Mouse (Mus musculus): ENCODE data around the gene Cxcl14. TPM values are rescaled to one million over a fixed set of nuclear protein-coding genes. Genes with fewer than 3 reads are reported as not detected.

Cxcl14 gene
- total RNA-seq, 2 experiments from 2014 or later, result 81.4 to 86.1 TPM

DNA sequence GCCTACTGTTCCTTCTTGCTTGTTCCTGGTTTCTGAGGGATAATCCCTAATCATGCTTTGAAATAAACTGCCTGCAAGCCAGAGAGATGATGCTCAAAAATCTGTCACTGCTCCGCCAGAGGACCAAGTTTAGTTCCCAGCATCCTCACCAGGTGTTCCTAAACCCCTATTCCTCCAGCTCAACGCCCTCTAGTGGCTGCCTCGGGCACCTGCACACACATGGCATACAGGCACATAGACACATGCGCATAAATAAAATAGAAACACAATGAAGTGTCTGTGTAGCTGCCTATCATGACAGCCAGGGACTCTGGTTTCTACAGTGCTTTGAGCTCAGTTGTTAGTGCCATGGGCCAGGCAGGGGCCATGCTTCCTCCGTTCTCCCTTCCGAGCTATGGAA is 6.4 kb downstream of the Cxcl14 start:
- no peak for DNase-seq (ENCODE audit: low spot score in 2 of 2)

DNA sequence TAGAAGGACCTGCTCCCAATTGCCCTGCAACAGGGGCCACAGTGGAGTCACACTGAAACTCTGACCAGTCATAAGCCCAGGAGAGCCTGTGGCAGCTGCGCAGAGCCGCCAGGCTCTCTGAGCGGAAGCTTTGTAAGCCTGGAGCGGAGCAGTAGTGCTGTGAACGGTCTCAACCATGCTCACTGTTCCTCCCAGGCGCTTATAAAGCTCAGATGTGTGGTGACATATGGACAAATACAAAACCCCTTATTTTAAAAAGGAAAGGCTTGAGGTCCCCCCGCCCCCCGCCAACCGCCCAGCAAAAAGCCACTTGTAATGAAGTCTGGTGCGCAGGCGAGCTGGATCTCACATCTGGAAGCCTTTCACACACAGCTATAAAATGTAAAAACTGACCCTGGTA is 7.1 kb downstream of the Cxcl14 start:
- no peak for DNase-seq (ENCODE audit: low spot score in 2 of 2)

DNA sequence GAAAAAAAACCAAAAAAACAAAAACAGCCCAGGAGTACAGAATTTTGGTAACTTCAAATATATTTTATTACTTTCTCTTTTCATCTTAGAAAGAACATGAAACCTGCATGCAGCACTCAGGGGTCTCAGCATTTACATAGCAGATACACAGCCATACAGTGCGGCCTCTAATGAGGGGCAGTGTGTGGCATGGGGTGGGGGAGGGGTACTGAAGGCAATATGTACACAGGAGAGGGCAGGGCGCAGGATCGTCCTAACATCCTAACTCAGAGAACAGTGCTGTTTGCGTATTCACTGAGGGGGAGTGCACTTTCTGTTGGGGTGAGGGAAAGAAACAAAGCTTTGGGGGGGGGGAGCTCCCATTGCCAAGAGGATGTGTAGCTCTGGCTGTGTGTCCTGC is 7.8 kb downstream of the Cxcl14 start:
- DNase-seq (ENCODE audit: low spot score in 2 of 2), result no peak

DNA sequence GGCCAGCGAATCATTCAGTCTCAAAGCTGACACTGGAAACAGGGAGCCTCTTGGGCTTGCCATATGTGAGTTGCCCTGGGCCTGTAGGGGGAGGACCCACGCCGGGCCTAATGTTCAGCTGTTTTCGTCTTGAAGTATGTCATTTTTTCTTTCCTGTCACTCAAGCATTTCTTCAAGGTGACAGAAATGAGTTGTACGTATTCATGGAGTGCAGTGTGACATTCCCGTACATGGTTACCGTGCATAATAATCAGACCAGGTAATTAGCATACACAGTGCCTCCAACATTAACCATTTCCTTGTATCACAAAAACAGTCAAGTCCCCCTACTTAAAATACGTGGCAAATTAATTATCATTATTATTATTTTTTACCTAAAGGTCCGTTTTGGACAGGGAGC is 9.3 kb downstream of the Cxcl14 start:
- no peak for DNase-seq (ENCODE audit: low spot score in 2 of 2)

DNA sequence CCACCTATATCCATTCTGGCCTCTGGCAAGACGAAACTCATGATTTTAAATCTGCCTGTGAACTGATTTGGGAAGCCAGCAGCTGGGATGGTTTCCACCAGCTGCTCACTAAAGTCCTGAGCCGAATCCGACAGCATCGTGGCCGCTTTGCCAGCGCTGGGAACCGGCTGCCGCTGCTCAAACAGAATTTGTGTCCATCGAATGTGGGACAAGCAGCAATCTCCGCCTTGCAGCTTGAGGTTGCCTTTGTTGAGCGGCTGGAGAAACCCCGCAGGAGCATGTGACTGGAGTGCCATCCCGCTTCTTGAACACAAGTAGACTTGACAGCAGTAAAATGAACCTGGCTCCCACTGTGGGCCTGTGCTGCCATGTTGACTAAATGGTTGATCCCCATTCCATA is 13.0 kb downstream of the Cxcl14 start:
- no peak for DNase-seq (ENCODE audit: low spot score in 2 of 2)

DNA sequence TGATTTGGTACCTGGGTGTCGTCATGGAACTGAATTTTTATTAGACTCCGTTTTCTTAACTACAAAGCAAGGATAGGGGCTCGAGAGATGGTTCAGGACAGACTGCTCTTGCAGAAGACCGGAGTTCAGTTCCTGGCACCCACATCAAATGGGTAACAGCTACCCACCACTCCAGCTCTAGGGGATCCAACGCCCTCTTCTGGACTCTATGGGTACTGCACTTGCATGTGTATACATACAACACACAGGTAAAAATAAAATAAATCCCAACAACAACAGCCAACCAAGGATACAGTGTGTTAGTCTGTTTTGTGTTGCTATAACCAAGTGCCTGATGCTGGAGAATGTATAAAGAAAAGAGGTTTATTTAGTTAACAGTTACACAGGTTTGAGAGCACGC is 16.0 kb downstream of the Cxcl14 start:
- DNase-seq (ENCODE audit: low spot score in 2 of 2), result no peak

DNA sequence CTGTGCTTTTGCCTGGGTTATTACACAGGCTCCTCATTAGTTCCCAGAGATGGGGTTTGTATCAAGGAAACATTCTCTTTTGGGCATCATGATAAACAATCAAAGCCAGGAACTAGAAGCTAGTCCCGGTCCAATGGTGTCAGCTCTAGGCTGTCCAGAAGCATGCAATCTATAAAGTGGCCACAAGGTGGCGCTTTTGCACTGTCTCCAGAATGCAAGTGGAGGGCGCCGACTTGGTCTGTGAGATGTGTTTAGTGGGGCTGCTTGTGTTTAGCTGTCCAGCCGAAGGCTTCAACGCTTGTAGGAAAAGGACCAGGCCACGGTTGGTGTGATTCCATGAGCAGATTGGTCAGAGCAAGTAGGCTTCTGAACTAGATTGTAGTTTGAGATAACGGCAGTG is 16.9 kb downstream of the Cxcl14 start:
- peak; percentile 93 to 95 for DNase-seq (ENCODE audit: low spot score in 2 of 2)

DNA sequence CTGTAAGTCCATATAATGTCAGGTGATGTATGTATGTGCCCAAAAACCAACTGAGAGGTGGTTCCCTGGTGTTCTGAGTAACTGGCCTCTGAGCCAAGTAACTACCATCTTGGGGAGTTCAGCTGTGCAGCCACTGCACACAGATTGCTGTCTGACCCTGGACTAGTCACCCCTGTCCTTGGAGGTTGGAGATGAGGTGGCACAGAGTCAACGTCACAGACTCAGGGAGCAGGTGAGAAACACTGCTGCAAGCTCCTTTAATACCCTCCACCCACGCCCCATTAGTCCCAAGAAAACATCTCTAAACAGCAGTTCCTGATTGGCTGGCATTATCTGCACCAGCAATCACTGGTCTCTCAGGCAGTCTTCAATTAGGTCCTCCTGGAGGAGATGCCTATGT is 21.2 kb downstream of the Cxcl14 start:
- no peak for DNase-seq (ENCODE audit: low spot score in 2 of 2)

DNA sequence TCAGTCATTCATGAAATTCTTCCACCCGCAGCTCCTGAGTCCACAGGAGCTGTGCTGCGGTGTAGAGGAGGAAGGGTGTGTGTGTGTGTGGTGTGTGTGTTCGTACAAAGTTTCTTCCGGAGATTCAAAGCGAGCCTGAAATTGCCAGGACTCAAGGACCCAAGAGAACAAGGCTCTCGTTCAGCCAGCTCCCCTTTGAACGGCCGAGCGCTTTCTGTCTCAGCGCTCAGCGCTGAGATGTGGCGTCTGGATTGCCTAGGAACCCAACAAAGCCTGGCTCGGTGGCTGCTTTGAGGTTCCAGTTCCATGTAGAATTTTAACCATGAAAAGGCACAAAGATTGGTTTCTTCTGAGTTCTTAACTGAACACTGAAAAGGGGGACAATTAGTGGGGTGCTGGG is 26.2 kb downstream of the Cxcl14 start:
- DNase-seq (ENCODE audit: low spot score in 2 of 2), result peak in 1 of 2 experiments; percentile 56

DNA sequence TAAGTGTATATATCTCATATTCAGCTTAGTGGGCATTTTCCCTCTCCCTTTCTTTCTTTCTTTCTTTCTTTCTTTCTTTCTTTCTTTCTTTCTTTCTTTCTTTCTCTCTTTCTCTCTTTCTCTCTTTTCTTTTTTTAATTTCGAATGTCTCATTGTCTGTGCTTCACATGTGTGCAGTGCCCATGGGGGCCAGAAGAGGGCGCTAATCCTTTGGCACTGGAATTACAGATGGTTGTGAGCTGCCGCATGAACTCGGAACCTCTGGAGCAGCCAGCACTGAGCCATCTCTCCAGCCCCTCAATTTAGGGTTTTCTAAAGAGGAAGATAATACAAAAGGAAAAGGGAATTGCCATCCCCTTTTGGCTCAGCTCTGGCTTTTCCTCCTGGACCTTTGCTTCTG is 29.0 kb downstream of the Cxcl14 start:
- DNase-seq (ENCODE audit: low spot score in 2 of 2), result peak in 1 of 2 experiments; percentile 32

DNA sequence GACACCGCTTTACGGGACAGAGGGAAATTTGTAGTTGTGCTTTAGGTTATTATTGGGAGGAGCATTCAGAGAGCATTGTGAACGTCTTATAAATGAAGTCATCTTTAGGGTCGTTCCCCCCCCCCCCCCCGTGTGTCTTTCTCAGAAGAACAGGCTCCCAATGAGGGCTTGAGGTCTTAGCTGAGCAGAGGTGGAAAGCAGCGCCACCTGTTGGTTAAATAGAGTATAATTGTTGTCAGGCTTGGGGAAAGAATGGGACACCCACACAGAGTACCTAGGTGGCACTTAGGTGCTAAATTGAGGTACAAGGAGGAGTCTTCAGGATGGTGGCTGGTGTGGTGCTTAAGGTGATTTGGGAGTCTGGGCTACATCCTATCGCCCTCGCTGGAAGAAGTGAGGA is 29.9 kb downstream of the Cxcl14 start:
- DNase-seq (ENCODE audit: low spot score in 2 of 2), result peak; percentile 48 to 56

DNA sequence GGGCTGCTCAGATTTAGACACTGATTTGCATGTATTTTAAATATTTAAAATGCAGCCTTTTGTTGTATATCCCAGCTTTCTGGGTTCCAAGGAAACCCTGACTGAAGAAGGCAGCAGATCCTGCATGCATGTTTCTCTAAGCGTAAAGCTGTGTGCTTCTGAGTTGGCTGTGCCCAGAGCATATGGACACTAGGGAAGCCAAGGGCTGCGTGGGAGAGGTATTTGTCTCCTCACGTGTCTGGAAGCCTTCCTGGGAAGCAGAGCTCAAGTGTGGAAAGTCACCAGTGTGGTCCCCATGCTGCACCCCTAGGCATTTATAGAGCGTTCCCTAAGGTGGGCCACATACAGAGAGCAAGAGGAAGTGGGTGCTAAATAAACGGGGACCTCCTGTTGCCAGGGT is 30.7 kb downstream of the Cxcl14 start:
- DNase-seq (ENCODE audit: low spot score in 2 of 2), result peak in 1 of 2 experiments; percentile 38

DNA sequence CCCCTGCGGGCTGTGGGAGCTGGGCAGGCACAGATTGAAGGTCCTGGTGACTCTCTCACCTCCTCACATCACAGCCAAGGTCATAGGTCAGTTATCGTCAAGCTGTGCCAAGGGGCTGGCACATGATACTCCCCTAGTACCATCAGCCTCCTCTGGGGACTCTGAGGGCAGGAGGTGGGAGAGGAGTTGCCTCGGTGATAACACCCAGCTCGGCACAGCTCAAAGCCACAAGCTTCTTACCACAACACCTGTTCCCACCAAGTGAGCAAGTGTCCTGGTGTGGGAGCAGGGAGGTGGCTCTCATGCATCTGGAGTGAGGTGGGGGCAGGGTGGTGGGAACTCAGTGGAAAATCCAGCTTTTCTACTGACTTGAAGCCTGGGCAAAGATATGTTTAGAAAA is 34.1 kb downstream of the Cxcl14 start:
- no peak for DNase-seq (ENCODE audit: low spot score in 2 of 2)

DNA sequence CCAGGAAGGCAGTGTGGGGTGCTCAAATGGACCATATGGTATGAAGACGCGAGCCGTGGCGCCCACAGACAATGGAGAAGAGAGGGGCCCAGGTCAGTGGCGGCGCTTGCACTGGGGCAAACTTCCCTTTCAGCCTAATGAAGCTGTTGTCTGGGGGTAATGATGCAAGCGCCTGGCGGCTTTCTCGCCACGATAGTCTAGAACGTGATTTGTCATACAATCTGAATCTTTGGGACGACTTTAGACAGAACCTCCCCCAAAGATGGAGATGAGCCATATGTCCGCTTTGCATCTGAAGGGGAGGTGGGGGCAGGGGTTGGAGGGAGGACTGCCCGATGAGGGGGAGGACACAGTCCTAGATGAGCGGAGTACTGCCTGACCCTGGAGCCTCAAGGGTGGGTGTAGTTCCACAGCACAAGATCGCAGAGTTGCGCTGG is 36.0 kb downstream of the Cxcl14 start:
- no peak for DNase-seq (ENCODE audit: low spot score in 2 of 2)

DNA sequence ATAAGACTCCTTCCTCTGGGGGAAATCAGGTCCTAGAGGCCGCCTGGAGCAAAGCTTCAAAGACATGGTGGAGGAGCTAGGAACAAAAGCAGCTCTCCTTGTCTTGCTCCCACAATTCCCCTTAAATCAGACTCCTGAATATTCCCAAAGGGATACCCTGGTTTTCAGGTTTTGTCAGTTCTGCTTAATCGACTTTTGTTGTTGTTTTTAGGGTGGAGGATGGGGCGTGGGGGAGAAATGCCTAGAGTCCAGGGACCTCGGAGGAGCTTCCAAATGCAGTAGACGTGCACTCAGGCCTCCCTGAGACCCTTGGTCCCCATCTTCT is 36.5 kb downstream of the Cxcl14 start:
- DNase-seq (ENCODE audit: low spot score in 2 of 2), result no peak

DNA sequence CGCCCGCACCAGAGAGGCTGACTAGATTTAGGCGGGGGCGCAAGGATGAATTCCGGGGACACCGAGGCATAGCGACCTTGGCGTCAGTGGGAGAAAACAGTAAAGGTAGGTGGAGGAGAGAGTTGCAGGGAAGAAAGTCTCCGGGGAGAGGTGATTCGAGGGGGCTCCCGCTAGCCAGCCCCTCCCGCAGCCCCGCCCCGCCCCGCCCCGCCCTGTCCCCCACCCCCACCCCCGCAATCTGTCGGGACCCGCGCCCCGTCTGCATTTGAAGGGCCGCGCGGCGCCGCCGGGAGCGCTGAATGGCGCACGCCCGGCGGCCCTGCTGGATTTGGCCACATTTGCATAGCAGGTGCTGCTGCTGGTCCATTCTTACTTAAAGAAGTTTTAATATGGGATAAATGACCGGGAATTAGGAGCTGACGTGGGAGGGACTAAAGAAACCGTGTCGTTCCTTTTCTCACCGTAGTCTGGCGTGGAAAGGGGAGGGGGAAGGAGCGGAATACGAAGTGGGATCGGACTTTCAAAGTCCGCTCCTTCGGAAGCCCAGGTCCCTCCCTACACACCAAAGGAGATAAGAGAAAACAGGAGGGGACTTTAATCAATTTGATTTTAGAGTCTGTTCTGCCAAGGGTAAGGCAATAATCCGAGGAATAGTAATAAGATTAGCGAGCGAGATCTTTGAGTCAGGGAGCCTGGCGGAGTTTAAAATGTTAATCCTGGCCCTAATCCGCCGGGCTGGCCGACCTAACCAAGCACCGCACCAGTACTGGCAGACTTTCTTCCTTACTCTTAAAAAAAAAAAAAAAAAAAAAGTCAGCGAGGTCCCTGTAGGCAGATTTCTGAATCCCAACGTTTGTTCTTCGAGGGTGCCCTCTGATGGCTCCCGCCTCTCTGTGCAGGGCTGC is 37.1 kb downstream of the Cxcl14 start:
- DNase-seq (ENCODE audit: low spot score in 2 of 2), result peak in 1 of 2 experiments; percentile 43

DNA sequence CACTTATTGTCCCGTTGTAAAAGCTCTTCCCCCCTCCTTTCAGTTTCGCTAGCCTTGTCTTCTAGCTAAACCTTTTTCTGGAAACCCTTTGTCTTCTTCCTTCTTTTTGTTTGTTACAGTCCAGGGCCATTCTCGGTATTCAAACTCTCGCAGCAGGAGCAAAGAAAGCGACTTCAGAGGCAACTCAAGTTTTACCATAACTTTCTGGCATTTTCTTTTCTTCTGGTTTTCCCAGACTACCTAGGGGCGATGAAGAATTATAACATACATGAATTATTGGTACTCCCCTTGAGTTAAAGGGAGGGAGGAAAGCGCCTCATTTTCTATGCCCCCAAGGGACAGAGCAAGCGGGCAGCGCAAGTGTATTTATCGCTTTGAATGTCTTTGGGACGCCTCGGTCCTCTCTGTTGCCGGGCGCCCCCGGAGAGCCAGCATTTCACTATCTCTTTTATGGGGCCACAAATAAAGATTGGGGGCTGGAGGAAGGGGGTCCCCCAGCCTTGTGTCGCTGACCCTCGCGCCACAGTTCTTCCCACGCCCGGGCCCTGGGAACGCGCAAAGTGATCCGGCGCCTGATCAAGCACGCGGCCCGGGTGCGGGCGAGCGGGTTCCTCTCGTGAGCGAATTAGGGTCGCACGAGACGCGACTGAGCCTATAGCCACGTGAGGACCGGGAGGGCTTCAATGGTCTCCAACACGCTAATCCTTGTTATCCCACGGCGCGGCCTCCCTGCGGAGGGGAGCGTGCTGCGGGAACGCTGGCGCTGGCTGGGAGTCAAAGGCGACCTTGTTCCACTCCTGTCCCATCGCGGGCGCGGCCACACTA is 37.9 kb downstream of the Cxcl14 start:
- DNase-seq (ENCODE audit: low spot score in 2 of 2), result peak in 1 of 2 experiments; percentile 18

DNA sequence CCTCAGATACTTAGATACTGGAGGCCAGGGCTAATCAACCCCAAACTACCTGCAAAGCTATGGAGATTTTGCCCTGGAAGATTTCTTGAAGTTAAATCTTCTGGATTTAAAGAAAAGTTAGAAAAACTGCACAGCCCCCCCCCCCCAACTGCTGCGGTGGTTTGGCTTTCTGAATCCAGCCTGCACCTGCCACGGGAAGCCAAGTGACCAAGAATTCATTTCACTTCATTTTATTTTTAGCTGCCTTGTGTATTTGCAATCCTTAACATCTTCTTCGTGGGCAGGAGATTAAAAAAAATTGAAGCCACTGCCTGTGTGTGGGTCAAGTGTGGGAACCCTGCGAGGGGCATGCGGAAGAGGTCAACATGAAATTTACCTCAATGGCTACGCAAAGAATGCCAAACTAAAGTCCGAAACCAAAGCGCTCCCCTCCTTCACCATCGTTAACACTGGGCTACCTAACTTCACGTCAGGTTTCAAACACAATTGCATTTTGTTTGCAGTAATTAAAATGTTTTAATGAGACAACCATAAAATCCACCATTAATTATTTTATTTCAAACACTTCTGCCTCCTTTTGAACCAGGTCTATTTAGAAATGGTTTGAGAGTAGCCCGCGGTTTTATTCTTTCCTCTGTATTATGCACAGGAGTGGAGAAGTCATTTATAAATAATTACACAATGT is 38.7 kb downstream of the Cxcl14 start:
- no peak for DNase-seq (ENCODE audit: low spot score in 2 of 2)

DNA sequence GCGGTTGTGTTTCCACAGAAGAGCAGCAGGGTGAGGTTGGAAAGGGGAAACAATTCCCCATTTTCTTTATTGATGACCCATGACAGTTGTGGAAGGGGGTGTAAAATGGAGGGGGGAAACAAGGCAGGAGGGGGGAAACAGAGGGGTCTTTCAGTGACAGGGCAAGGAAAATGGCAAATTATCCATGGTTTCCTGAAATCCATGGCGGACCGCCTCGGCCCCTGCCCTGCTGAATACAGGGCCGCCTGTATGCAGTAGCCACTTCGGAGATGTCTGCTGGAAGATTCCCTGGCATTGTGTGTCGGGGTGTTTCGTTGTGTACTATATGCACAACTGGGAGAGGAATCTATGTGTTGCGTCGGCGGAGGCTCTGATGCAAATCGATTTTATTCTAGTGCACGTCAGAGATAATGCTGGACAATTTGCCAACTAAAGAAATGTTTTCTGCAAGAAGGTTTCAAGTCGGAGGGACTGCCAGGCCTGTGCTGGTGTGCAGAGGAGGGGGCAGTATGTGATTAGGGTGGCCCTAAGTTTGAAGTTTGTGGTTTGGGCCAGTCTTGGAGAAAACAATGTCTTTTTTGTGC is 39.5 kb downstream of the Cxcl14 start:
- no peak for DNase-seq (ENCODE audit: low spot score in 2 of 2)

DNA sequence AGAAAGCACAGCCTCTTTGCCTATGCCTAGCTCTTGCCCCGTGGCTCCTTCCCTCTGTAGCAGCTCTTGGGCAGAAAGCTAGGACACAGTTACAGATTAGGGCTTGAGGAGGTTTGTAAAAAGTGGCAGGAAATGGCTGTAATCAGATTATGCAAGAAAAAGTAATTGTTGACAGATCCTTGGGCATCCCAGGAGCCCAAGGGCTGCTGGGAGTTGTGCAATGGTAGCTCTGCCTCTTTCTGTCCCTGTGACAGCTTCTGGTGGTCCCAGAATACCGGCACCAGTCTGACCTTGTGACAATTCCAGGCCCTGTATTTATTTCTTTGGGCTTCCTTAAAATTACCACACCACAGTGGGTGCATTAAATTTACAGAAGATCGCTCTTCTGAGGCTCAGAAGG is 43.0 kb downstream of the Cxcl14 start:
- no peak for DNase-seq (ENCODE audit: low spot score in 2 of 2)

DNA sequence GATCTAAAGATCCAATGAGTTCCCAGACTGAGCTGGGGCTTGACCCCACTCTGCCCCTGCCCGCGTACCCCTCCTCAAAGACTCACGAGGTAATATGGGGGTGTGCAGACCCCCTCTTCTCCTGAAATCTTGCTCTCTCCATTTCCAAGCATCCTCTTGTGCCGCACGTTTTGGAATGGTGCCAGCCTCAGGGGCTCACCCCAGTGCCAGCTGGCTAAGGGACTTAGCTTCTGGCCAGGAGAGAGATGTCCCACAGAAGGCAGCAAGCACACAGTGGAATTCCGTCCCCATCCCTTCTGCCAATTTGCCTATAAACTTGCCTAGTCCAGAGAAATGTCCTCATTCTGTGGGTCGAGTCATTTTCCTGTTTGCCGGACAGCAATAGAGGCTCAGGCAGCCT is 43.6 kb downstream of the Cxcl14 start:
- peak in 1 of 2 experiments; percentile 52 for DNase-seq (ENCODE audit: low spot score in 2 of 2)
